Mouse (Mus musculus): ENCODE measurements around the gene 3110082J24Rik. TPM values are rescaled to one million over a fixed set of nuclear protein-coding genes. Genes with fewer than 3 reads are reported as not detected.

Gene 3110082J24Rik
- polyA plus RNA-seq, 1 experiment from 2014 or later: 8.3 TPM

GRCm38 (mm10) chr5:30113881-30114760 is 8.2 kb upstream of the 3110082J24Rik start:
- H3K27me3 ChIP-seq: peaks cover 41% of the 10 kb centered on the region
- H3K36me3 ChIP-seq (replicated peaks): peaks cover 55% of the 10 kb centered on the region
- H3K4me1 ChIP-seq: peaks cover 43% of the 10 kb centered on the region
- peak overlapping the region; percentile 46 for H3K4me3 ChIP-seq (replicated peaks)
- WGBS: 1% methylated on average over 103 of the region's 103 CpGs
- no peak overlapping the region for H3K27ac ChIP-seq
- H3K9ac ChIP-seq: peak overlapping the region; percentile 57
- no peaks in the 10 kb centered on the region for H3K9me3 ChIP-seq
- H3K4me2 ChIP-seq: peak overlapping the region; percentile 74
- peak; percentile 80 for ATAC-seq (ENCODE audit: low FRiP score)

- Histone ChIP-seq H3K4me1 (peaks cover 59% of the 10 kb centered on the region), H3K4me2 (no peak overlapping the region), H3K36me3 (replicated peaks) (peaks cover 46% of the 10 kb centered on the region), H3K27ac (no peak overlapping the region), H3K4me3 (replicated peaks) (no peak overlapping the region), H3K9me3 (no peaks in the 10 kb centered on the region), H3K27me3 (peaks cover 41% of the 10 kb centered on the region), H3K9ac (no peak overlapping the region)
- 85% methylated on average over 3 of the region's 3 CpGs for WGBS
- no peak for ATAC-seq (ENCODE audit: low FRiP score)
These were observed 6.7 kb upstream of the 3110082J24Rik start for GRCm38 (mm10) chr5:30112533-30113068.

GRCm38 (mm10) chr5:30111771-30112170 is 5.9 kb upstream of the 3110082J24Rik start:
- no peak for ATAC-seq (ENCODE audit: low FRiP score)
- peaks cover 67% of the 10 kb centered on the region for H3K4me1 ChIP-seq
- peaks cover 38% of the 10 kb centered on the region for H3K36me3 ChIP-seq (replicated peaks)
- H3K4me2 ChIP-seq: peak overlapping the region; percentile 46
- no peak overlapping the region for H3K27ac ChIP-seq
- peak overlapping the region; percentile 40; the same call in 1 of the 2 replicates for H3K9ac ChIP-seq
- no peaks in the 10 kb centered on the region for H3K9me3 ChIP-seq
- peaks cover 41% of the 10 kb centered on the region for H3K27me3 ChIP-seq
- no peak overlapping the region for H3K4me3 ChIP-seq (replicated peaks)
- WGBS: 68% methylated on average over 3 of the region's 3 CpGs

GRCm38 (mm10) chr5:30111126-30111525 is 5.2 kb upstream of the 3110082J24Rik start:
- H3K27me3 ChIP-seq: peaks cover 41% of the 10 kb centered on the region
- WGBS: 5% methylated on average over 18 of the region's 18 CpGs
- H3K4me1 ChIP-seq: peaks cover 73% of the 10 kb centered on the region
- H3K4me3 ChIP-seq (replicated peaks): peak overlapping the region; percentile 14; the same call in 1 of the 2 replicates
- peaks cover 31% of the 10 kb centered on the region for H3K36me3 ChIP-seq (replicated peaks)
- no peaks in the 10 kb centered on the region for H3K9me3 ChIP-seq
- peak; percentile 37 for ATAC-seq (ENCODE audit: low FRiP score)
- H3K4me2 ChIP-seq: peak overlapping the region; percentile 46
- H3K9ac ChIP-seq: peak overlapping the region; percentile 40; the same call in 1 of the 2 replicates
- peak overlapping the region; percentile 61 for H3K27ac ChIP-seq

- Histone ChIP-seq H3K9ac (peak overlapping the region; percentile 40; the same call in 1 of the 2 replicates), H3K9me3 (no peaks in the 10 kb centered on the region), H3K27ac (peak overlapping the region; percentile 61), H3K36me3 (replicated peaks) (peaks cover 26% of the 10 kb centered on the region), H3K4me2 (peak overlapping the region; percentile 46), H3K4me3 (replicated peaks) (0 out of 2 replicates have a peak overlapping the region, but pooled peaks have one; percentile 14), H3K4me1 (peaks cover 79% of the 10 kb centered on the region), H3K27me3 (peaks cover 37% of the 10 kb centered on the region)
- peak; percentile 19; the same call in 1 of the 2 replicates for ATAC-seq (ENCODE audit: low FRiP score)
- WGBS: 2% methylated on average over 22 of the region's 22 CpGs
These were observed 4.6 kb upstream of the 3110082J24Rik start for GRCm38 (mm10) chr5:30110371-30111060.

GRCm38 (mm10) chr5:30109899-30110298 is 4.0 kb upstream of the 3110082J24Rik start:
- Histone ChIP-seq H3K4me1 (peaks cover 83% of the 10 kb centered on the region), H3K27me3 (peaks cover 33% of the 10 kb centered on the region), H3K9ac (0 out of 2 replicates have a peak overlapping the region, but pooled peaks have one; percentile 40), H3K36me3 (replicated peaks) (peaks cover 22% of the 10 kb centered on the region), H3K9me3 (no peaks in the 10 kb centered on the region), H3K27ac (peak overlapping the region; percentile 61), H3K4me3 (replicated peaks) (no peak overlapping the region), H3K4me2 (peak overlapping the region; percentile 46)
- WGBS: 35% methylated on average over 2 of the region's 2 CpGs
- ATAC-seq (ENCODE audit: low FRiP score): no peak

GRCm38 (mm10) chr5:30108233-30108632 is 2.3 kb upstream of the 3110082J24Rik start:
- H3K36me3 ChIP-seq (replicated peaks): peaks cover 17% of the 10 kb centered on the region
- H3K4me3 ChIP-seq (replicated peaks): no peak overlapping the region
- WGBS: 73% methylated on average over 6 of the region's 6 CpGs
- H3K9me3 ChIP-seq: no peaks in the 10 kb centered on the region
- peak overlapping the region; percentile 43; the same call in 1 of the 2 replicates for H3K9ac ChIP-seq
- peaks cover 69% of the 10 kb centered on the region for H3K4me1 ChIP-seq
- H3K27me3 ChIP-seq: peaks cover 19% of the 10 kb centered on the region
- H3K4me2 ChIP-seq: peak overlapping the region; percentile 95
- peak overlapping the region; percentile 89; the same call in 1 of the 2 replicates for H3K27ac ChIP-seq
- no peak for ATAC-seq (ENCODE audit: low FRiP score)

- whole genome bisulfite sequencing: 4% methylated on average over 5 of the region's 5 CpGs
- Histone ChIP-seq H3K4me2 (peak overlapping the region; percentile 95), H3K4me3 (replicated peaks) (peak overlapping the region; percentile 71), H3K4me1 (peaks cover 69% of the 10 kb centered on the region), H3K9me3 (no peaks in the 10 kb centered on the region), H3K27ac (peak overlapping the region; percentile 89), H3K9ac (peak overlapping the region; percentile 43), H3K27me3 (peaks cover 13% of the 10 kb centered on the region), H3K36me3 (replicated peaks) (peaks cover 14% of the 10 kb centered on the region)
- no peak for ATAC-seq (ENCODE audit: low FRiP score)
These were observed 1.7 kb upstream of the 3110082J24Rik start for GRCm38 (mm10) chr5:30107611-30108041.

- peak; percentile 68 for ATAC-seq (ENCODE audit: low FRiP score)
- H3K27ac ChIP-seq: peak overlapping the region; percentile 89
- 0% methylated on average over 7 of the region's 7 CpGs for WGBS
- peaks cover 12% of the 10 kb centered on the region; the same call in 1 of the 2 replicates for H3K36me3 ChIP-seq (replicated peaks)
- H3K9ac ChIP-seq: peak overlapping the region; percentile 84; the same call in 1 of the 2 replicates
- H3K4me2 ChIP-seq: peak overlapping the region; percentile 95
- H3K9me3 ChIP-seq: no peaks in the 10 kb centered on the region
- peaks cover 8% of the 10 kb centered on the region for H3K27me3 ChIP-seq
- peaks cover 69% of the 10 kb centered on the region for H3K4me1 ChIP-seq
- H3K4me3 ChIP-seq (replicated peaks): peak overlapping the region; percentile 71
These were observed 1.3 kb upstream of the 3110082J24Rik start for GRCm38 (mm10) chr5:30107186-30107585.

- H3K27me3 ChIP-seq: peaks cover 4% of the 10 kb centered on the region
- H3K27ac ChIP-seq: peak overlapping the region; percentile 89
- H3K9me3 ChIP-seq: no peaks in the 10 kb centered on the region; the same call in 1 of the 2 replicates
- H3K4me2 ChIP-seq: peak overlapping the region; percentile 95
- ATAC-seq (ENCODE audit: low FRiP score): 0 out of 2 replicates have a peak, but pooled peaks have one; percentile 2
- H3K4me3 ChIP-seq (replicated peaks): peak overlapping the region; percentile 71
- H3K9ac ChIP-seq: peak overlapping the region; percentile 84
- H3K4me1 ChIP-seq: peaks cover 67% of the 10 kb centered on the region
- 5% methylated on average over 2 of the region's 2 CpGs for WGBS
- peaks cover 9% of the 10 kb centered on the region; the same call in 1 of the 2 replicates for H3K36me3 ChIP-seq (replicated peaks)
These were observed 870 bp upstream of the 3110082J24Rik start for GRCm38 (mm10) chr5:30106756-30107155.

GRCm38 (mm10) chr5:30104841-30105667 is 832 bp downstream of the 3110082J24Rik start, which contains the start of gene Garem2:
Garem2 (plus strand) TSS chr5:30105161.
- Histone ChIP-seq H3K4me3 (replicated peaks) (peak within 1 kb of the TSS; percentile 71), H3K36me3 (replicated peaks) (peaks cover 8% of the 10 kb centered on the region; the same call in 1 of the 2 replicates), H3K27ac (peak within 1 kb of the TSS; percentile 89), H3K9me3 (no peaks in the 10 kb centered on the region; the same call in 1 of the 2 replicates), H3K4me1 (peaks cover 50% of the 10 kb centered on the region), H3K4me2 (peak within 1 kb of the TSS; percentile 95), H3K9ac (peak within 1 kb of the TSS; percentile 84), H3K27me3 (no peaks in the 10 kb centered on the region; the same call in 1 of the 2 replicates)
- under 1% methylated on average over 57 of the region's 65 CpGs for whole genome bisulfite sequencing
- ATAC-seq (ENCODE audit: low FRiP score): peak; percentile 57

All from forebrain, embryonic 12.5 days (tissue).